Mouse (Mus musculus) large intestine, adult 2 months (tissue): ENCODE data around the gene Bmp2. TPM values are rescaled to one million over a fixed set of nuclear protein-coding genes. Genes with fewer than 3 reads are reported as not detected.

Experiments
- DNase-seq: peaks from one replicate; pipeline ENCODE4 v3.0.0-alpha.2; 2012; ENCODE audit warnings: low read depth, low spot score
- WGBS: fragments of 180-500 bp; shearing (Covaris S2); methylation state at CpG from one replicate; pipeline ENCODE4 v1.1.7; 2018; 5-methylcytosine and 5-hydroxymethylcytosine counted together
- polyA plus RNA-seq: library from polyadenylated mRNA; depleted of rRNA; stranded (reverse); fragments of >200 nt; gene quantifications from 2 replicates; pipeline ENCODE4 v1.2.3, GENCODE M21; 2012; rRNA removed

Gene Bmp2
- 6.7 and 12.0 TPM in 2 replicates for polyA plus RNA-seq

DNA sequence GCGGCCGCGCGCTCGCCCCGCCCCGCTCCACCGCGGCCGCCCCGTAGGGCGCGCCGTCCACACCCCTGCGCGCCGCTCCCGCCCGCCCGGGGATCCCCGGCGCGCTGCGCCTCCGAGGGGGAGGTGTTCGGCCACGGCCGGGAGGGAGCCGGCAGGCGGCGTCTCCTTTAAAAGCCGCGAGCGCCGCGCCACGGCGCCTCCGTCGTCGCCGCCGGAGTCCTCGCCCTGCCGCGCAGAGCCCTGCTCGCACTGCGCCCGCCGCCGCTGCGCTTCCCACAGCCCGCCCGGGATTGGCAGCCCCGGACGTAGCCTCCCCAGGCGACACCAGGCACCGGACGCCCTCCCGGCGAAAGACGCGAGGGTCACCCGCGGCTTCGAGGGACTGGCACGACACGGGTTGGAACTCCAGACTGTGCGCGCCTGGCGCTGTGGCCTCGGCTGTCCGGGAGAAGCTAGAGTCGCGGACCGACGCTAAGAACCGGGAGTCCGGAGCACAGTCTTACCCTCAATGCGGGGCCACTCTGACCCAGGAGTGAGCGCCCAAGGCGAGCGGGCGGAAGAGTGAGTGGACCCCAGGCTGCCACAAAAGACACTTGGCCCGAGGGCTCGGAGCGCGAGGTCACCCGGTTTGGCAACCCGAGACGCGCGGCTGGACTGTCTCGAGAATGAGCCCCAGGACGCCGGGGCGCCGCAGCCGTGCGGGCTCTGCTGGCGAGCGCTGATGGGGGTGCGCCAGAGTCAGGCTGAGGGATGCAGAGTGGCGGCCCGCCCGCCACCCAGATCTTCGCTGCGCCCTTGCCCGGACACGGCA lies at the start of gene Bmp2:
Gene Bmp2, plus strand, starts transcription at position 129 of the 811 bp plus-strand sequence.
- under 1% methylated on average over 108 of the region's 110 CpGs for WGBS
- DNase-seq: no peak

DNA sequence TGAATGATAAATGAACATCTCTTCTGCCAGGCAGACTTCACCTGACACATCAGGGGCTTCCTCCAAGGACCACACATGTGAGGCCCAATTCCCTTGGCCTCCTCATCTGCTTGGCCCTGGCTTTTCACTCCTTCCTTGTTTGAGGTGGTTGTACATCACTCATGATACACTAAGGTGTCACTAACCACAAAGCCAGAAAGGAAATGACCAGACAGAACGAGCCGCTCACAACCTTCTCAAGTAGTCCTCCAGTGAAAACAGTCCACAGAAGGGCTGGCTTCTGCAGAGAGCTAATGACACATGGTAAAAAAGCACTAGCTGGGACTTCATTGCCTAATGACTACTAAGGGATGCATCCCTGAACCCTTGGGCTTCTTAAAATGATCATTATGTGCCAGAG lies 46.3 kb upstream of the Bmp2 start:
- DNase-seq: no peak
- WGBS: 86% methylated on average over 2 of the region's 2 CpGs

DNA sequence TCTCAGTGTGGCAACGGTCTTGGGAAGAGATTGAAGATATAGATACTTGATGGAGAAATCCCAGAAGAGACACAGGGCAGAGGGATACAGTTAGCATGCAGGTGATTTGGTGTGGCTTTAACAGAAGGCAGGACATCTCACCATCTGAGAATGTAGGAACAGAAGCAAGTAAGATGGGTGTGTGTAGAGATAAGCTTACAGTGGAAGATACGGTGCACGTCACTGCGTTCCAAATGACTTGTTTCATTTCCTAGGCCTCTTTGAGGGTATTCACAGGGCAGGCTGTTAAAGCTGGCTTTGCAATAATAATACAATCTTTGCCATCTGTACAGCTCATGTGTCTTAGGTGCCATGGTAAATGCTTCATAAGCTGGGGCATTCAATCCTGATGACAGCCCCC lies 44.9 kb upstream of the Bmp2 start:
- DNase-seq: no peak
- WGBS: 90% methylated on average over 4 of the region's 4 CpGs

DNA sequence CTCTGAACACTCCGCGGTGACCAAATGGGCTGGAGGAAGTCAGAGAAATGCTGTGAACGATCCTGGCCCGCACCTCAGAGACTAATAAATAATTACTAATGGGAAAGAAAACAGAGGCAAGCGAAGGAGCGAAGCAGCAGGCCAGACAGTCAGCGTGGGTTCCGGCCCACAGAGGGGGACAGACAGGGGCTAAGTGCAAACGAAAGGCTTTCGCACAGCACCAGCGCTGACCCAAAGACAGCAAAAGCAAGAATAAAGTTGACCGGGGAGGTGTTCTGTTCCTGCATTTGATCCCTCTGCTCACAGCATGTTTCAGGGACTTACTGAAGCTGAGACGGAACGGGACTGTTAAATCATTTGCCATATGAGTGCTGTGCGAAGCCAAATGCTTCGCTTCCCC lies 42.8 kb upstream of the Bmp2 start:
- no peak for DNase-seq
- WGBS: 84% methylated on average over 16 of the region's 16 CpGs

DNA sequence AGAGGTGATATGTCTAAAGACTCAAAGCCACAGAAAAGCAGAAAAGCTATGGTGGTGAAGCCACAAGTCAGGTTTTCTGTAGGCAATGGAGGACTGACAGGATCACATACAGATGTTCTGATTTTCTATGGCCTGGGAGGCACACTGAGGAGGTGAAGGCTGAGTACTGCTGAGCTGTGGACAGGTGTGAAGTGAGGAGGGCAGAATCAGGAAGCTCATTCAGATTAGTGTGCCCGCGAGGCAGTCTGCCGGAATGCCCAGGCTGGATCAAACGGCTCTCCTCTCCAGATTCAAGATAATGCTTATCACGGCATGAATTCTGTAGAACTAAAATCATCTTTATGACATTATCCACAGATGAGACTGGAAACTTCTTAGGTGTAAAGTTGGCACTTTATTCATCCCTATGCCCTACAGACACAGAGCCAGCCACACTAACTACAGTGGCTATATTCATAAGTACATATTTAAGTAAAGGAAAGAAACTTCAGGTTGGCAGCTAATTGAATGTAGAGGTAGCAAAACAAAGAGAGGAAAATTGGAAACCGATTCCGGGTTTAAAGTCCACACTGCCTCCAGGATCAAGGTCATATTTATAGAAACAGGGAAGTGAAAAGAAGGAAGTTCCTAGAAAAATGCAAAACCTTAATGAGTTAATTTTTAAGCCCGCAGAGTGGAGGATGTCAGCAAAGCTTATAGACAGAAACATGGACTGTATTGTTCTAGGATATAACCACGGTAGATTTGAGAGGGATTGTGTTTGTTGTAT lies 40.8 kb upstream of the Bmp2 start:
- DNase-seq: peak; percentile 78
- 21% methylated on average over 9 of the region's 9 CpGs for WGBS

DNA sequence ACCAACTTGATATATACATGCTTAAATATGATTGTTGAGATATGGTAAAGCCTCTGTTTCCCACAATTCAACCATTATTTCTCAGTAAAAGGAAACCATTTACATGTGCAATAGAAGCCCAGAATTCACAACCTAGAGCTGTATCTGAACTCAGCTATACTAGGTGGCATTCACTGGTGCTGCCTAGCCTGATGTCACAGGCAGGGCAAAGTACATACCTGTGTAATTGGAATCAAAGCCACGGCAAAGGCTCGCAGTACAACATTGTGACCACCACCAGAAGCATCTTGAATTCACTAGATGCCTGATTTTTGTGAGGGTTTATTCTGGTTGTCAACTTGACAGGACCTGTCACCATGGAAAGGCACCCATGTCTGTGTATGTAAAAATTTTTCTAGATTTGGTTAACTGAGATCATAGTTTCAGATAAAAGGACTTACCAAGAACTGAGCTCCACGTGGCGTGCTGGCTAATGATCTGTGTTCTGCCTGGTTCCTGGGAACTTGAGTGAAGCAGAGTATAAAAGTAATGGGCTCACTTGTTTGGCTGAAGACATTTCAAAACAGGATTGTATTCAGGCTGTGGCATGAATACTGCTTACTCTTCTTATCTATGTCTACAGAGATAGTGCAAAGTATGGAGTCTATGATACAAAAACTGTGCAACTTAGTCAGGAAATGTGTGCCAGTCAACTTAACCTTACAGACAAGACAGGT lies 35.5 kb upstream of the Bmp2 start:
- DNase-seq: no peak
- WGBS: 70% methylated on average over 4 of the region's 4 CpGs

DNA sequence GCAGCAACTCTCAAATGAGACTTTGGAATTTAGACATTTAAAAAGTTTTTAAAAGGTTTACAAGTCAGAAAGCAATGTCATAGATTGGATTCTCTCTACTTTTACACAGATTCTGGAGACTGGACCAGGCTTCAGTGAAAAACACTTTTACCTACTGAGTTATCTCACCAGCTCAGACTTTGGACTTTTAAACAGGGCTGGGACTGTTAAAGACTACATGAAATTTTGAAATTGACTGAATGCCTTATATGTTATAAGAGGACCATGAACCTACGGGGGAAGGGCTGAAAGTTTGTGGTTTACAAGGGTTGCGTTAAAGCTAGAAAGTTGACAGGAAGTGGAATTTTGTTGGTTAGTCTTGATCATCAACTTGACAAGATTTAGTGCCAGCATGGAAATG lies 34.1 kb upstream of the Bmp2 start:
- 27% methylated on average over 2 of the region's 2 CpGs for WGBS
- peak; percentile 57 for DNase-seq

DNA sequence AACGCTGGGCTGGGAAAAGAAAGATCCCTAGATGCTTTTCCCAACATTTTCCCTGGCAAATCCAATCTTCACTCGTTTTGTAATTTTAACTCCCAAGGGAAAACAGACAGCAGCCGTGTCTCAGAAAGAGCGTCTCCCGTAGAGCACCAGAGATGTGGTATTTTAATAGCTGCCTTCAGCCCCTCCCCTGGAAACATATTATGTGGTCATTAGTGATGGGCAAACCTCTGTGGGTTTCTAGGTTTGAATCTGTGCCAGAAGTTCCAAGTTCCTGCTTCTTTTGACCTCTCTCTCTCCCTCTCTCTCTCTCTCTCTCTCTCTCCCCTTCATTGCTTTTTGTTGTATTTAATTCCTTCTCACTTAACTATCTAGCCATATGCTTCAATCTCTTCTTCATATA lies 30.8 kb upstream of the Bmp2 start:
- WGBS: 75% methylated on average over 5 of the region's 5 CpGs
- DNase-seq: no peak

DNA sequence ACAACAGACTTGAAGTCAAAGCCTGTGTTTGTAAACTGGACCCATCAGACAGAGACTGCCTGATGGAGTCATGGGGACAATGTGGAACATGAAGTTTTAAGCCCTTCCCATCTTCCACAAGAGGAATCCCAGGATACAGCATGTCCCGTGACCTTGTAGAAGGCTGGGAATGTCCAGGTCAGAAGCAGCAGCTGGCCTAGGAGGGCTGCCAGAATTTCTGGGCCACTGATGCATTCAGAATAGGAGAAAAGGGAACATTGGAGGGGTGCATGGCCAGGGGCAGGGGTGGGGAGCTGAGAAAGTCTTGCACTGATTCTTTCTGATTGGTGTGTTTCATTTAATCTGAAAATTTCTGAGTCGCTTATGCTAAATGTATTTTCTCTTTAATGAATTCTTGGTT lies 29.8 kb upstream of the Bmp2 start:
- no peak for DNase-seq
- 86% methylated on average over 2 of the region's 2 CpGs for WGBS

DNA sequence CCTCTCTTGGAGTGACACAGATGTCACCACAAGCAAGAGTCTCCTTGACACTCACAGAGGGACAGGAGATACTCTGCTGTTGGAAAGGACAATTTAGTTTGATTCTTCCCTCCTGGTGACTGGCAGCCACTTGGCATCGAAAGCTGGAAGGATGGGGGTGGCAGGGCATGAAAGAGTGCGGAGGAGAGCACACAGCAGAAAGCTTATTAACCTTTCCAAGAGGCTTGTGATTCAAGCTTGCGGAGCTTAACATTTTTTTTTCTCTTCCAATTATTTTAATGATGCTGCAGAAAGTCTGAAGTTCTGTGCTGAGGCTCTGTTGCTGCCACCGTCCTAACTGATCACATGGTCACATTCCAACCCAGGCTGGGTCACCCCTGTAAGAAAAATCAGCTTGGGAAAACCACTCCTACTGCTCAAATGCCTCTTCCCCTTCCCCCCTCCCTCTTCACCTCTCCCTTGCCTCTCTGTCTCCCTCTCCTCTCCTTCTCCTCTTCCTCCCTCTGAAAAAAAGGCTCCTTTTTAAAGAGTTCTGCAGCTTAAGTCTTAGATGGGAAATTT lies 26.3 kb upstream of the Bmp2 start:
- 73% methylated on average over 4 of the region's 4 CpGs for WGBS
- DNase-seq: no peak

DNA sequence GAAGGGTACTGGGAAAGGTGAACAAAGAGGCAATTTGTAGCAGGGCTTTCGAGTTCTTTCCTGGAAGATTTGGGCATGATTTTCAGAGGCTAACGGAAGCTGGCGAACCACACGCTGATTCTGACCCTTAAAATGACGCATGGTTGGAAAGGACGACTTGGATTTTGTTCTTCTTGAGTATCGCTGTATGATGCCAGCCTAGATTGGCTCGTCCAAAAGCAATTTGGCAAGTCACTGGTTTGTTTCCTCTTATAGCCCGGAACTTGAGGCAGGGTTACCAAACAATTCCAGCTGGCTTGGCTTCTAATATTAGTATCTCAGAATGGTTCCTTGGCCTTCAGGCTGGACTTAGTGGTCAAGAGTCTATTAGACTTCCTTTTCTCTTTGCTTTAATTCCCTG lies 22.6 kb upstream of the Bmp2 start:
- WGBS: 94% methylated on average over 9 of the region's 9 CpGs
- no peak for DNase-seq

DNA sequence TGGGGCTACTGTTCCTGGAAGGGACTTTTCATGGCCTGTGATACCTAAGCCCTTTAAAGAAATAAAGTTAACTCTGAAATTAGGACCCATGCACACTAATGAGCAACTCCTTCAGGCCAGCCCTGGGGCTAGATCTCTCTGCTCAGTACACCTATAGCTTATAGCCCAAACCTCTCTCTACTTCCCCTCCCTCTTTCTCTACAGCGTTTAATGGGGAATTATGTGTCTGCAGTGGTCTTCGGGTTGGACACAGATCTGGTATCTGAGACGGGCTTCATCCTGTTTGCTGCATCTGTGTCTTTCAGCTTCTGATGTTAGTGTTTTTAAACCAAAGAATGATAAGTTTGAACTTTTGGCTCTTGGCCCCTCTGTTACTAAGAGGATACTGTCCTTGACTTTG lies 18.9 kb upstream of the Bmp2 start:
- no peak for DNase-seq
- WGBS: 69% methylated on average over 3 of the region's 3 CpGs

DNA sequence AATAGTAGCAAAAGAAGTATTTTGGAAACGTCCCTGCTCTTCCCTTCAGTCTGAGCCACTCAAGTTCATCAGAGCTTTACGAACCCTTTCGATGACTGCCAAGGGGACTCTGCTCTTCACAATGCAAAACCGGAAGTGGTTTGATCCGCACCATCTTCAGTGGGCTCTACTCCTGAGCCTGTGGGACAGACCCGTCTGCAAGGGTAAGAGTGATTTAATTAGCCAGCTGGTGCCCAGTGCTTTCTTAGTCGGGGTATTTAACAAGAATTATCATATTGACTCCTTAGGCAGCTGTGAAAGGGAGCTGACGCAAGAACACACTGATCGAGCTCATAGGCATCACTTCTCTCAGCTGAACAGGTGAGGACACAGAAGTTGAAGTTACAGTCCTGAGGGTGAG lies 16.5 kb upstream of the Bmp2 start:
- 86% methylated on average over 9 of the region's 9 CpGs for WGBS
- DNase-seq: no peak

DNA sequence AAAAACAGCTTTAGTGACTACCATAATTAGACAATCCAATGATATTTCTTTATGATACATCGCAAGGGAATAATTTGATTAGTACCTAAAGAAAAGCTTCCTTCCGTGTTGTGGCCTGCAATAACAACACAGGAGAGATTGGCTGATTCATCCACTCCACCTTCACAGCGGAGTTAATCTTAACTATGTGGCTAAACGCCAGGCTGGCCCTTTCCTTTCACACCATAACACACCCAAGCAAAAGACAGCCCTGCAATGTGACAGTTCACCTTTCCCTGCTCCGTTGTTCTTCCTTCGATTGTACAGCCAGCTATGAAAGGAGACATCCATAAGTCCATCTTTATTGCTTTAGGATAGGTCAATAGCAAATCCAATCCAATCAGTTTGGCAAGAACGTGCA lies 15.1 kb upstream of the Bmp2 start:
- peak; percentile 80 for DNase-seq
- WGBS: 38% methylated on average over 7 of the region's 7 CpGs

DNA sequence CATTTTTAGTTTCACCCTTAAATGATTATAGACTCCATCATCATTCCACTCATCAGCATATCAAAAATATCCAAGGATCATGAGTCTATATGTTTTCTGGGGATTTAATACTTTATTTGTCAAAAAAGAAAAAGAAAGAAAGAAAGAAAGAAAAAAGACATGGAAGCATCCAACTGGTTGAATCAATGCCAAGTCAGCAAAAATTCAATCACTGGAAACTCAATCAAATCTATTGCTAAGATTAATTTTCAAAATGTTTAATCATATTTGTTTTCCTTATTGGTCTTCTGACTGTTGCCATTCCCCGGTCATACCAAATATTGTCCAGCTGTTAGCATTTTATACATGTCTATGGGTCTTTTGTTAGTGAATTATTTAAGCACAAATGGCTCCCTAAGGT lies 11.3 kb upstream of the Bmp2 start:
- 83% methylated on average over 1 of the region's 1 CpGs for WGBS
- no peak for DNase-seq

DNA sequence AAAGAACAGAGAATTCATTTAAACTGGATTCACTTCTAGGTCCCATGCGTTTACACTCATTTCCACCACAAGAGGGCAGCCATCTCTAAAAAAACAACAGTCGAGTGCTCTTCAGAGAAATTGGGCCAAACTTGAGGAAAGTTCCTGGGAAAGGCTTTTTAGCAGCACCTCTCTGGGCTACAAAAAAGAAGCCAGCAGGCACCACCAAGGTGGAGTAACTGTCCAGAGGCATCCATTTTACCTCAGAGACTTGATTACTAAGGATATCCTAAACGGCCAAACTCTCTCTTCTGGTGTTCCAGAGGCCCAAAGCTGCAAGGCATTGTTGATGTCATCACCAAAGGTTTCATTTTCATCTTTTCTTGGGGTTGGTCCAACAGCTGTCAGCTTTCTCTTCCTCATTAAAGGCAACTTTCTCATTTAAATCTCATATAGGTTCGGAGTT lies 1.7 kb upstream of the Bmp2 start:
- WGBS: 7% methylated on average over 4 of the region's 4 CpGs
- DNase-seq: peak; percentile 63

DNA sequence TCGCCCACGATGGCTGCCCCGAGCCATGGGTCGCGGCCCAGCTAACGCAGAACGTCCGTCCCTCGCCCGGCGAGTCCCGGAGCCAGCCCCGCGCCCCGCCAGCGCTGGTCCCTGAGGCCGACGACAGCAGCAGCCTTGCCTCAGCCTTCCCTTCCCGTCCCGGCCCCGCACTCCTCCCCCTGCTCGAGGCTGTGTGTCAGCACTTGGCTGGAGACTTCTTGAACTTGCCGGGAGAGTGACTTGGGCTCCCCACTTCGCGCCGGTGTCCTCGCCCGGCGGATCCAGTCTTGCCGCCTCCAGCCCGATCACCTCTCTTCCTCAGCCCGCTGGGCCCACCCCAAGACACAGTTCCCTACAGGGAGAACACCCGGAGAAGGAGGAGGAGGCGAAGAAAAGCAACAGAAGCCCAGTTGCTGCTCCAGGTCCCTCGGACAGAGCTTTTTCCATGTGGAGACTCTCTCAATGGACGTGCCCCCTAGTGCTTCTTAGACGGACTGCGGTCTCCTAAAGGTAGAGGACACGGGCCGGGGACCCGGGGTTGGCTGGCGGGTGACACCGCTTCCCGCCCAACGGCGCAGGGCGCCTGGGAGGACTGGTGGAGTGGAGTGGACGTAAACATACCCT lies 995 bp downstream of the Bmp2 start:
- 2% methylated on average over 48 of the region's 48 CpGs for WGBS
- no peak for DNase-seq

DNA sequence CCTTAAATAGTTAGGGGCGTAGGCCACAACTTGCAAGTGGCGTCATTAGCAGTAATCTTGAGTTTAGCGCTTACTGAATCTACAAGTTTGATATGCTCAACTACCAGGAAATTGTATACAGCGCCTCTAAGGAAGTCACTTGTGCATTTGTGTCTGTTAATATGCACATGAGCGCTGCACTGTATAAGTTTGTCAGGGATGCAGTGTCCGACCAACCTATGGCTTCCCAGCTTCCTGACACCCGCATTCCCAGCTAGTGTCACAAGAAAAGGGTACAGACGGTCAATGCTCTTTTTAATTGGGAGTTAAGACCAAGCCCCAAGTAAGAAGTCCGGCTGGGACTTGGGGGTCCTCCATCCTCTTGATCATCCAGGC lies 1.9 kb downstream of the Bmp2 start:
- 31% methylated on average over 9 of the region's 9 CpGs for WGBS
- no peak for DNase-seq

DNA sequence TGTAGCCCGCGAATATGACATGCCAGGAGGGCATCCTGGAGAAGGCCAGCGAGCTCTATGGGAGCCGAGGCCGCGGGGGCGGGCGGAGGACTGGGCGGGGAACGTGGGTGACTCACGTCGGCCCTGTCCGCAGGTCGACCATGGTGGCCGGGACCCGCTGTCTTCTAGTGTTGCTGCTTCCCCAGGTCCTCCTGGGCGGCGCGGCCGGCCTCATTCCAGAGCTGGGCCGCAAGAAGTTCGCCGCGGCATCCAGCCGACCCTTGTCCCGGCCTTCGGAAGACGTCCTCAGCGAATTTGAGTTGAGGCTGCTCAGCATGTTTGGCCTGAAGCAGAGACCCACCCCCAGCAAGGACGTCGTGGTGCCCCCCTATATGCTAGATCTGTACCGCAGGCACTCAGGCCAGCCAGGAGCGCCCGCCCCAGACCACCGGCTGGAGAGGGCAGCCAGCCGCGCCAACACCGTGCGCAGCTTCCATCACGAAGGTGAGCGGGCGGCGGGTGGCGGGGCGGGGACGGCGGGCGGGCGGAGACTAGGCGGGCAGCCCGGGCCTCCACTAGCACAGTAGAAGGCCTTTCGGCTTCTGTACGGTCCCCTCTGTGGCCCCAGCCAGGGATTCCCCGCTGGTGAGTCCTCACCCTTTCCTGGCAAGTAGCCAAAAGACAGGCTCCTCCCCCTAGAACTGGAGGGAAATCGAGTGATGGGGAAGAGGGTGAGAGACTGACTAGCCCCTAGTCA lies 2.5 kb downstream of the Bmp2 start:
- no peak for DNase-seq
- 2% methylated on average over 55 of the region's 55 CpGs for WGBS
